Mouse (Mus musculus) hindlimb bud, embryonic 11.5 days (tissue): Measurements from ENCODE around the gene Leng8.
"Not testable (repeated sequence)": the region's sequence is repeated elsewhere in the genome, so short reads cannot be mapped to it uniquely, and the experiment has no call there.

ENCODE experiments used
- DNase-seq: peaks from one replicate; pipeline ENCODE4 v3.0.0-alpha.2; 2012; ENCODE audit warnings: low read depth, low spot score; ENCODE audit errors: extremely low spot score

Leng8 gene

DNA sequence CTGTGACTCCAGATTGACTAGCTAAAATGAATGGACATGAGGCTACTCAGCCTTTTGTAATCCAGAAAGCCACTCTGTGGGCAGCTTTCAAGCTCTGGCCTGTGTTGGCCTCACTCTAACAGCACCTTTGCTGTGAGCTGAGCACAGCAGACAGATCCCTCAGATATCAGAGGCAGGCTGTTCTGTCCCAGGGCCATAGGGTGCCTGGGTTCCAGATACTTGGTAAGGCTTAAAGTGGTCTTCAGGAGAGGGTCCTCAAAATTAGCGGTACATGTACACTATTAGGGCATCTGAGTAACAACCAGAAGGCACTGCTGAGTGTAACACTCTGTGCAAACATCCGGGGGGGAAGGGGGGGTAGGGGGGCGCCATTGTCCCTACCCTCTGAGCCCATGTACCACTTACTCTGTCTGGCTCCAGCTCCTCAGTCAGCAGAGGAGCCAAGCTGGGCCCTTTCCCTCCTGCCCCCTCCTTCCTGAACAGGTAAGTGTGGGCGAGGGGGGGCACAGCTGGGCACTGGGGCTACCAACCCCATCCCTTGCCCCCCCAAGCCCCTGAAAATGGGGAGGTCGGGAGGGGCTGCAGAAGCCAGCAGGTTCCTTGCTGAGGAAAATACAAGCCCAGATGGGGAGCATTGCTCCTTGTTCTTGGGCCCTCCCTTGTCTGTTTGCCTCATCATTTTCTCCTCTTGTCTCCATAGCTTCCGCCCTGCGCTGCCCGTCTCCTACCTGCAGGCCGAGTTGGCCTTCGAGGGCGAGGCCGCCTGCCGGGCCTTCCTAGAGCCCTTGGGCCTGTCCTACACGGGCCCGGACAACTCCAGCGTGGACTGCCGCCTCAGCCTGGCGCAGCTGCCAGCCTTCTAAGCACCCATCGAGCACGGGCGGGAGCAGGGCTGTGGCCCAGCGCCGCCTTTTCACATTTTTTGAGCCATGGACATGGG, 9.7 kb downstream of the Leng8 start:
- DNase-seq: no peak

GRCm38 (mm10) chr7:4147371-4147770, 10.5 kb downstream of the Leng8 start:
- DNase-seq: no peak

- no peak for DNase-seq
Observed at GRCm38 (mm10) chr7:4147836-4148235, 11.0 kb downstream of the Leng8 start.

- no peak for DNase-seq
Observed at GRCm38 (mm10) chr7:4148341-4149208, 11.7 kb downstream of the Leng8 start.

DNA sequence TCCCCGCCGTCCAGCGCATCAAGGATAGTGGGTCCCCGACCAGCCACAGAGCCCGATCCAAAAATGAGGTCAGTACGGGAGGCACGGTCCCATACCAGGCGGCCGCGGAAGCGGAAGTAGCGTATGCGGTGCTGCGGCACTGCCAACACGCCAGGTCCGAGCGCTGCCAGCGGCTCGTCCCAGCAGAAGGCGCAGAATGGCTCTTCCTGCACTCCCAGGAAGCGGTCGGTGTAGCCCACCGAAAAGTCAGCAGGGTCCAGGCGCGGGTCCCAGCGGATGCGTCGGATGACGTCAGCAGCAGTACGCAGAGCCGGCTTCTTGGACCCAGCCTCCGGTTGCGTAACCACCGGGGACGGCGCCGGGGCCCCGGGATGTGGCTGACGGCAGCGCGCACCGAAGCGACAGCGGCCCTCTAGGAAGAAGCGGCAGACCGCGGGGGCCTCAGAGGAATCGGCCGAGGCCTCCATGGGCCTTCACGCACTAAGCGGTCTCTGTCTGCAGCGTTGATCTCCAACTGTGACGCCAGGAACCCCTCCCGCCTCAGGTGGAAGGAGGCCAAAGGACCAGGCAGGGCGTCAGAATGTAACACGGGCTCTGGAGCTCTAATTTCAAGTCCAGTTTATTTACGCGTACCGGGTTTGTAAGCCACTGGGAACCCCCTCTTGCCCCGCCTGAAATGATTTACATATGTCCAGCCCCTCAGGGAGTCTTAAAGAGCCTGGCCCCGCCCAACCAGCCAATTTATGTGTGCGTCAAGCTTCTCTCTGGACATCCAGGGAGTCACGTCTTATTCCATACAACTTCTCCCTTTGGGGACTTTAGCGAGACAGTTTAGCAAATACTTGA, 12.6 kb downstream of the Leng8 start:
- no peak for DNase-seq

- no peak for DNase-seq
Observed at GRCm38 (mm10) chr7:4150059-4150541, 13.3 kb downstream of the Leng8 start, which contains the start of gene Leng9. TSS of gene Leng9 (minus strand) at chr7:4150374.

DNA sequence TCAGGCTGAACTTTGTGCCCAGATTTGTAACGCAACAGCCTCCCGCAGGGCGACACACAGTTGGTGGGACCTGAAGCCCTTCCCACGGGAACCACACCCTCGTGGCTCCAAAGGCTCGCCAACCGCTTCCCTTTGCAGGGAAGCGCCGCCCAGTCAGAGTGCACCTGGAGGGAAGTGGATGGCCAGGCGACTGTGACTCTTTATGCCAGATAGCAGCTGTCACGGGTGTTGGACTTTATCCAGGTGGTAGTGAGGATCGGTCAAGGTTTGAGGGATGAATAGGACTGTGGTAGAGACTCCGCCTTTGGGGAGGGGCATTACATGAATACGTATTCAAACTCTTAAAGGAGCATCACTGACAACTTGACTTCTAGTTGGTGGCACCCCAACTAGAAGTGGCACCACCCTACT, 14.0 kb downstream of the Leng8 start:
- DNase-seq: no peak

GRCm38 (mm10) chr7:4151241-4151640, 14.4 kb downstream of the Leng8 start:
- DNase-seq: no peak

GRCm38 (mm10) chr7:4154356-4154755, 17.5 kb downstream of the Leng8 start:
- no peak for DNase-seq

DNA sequence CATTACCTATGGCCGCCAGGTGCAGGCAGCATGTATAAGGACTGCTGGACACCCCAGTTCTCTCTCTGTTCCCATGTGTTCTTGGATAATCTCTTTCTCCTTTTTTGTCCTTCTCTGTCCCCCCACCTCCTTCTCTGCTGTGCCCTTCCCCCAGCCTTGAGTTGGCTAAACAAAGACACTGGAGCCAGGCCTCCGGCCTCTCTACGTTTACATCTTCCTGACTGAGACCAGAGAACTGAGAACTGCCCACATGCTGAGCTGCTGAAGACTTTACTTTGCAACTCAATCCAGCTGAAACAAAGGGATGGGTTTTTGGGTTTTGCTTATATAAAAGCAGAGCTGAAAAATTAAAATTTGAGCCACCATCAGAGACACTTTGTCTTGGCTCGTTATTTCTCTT, 18.1 kb downstream of the Leng8 start:
- no peak for DNase-seq

- not testable (repeated sequence) for DNase-seq
Observed at GRCm38 (mm10) chr7:4161596-4161995, 24.8 kb downstream of the Leng8 start.

DNA sequence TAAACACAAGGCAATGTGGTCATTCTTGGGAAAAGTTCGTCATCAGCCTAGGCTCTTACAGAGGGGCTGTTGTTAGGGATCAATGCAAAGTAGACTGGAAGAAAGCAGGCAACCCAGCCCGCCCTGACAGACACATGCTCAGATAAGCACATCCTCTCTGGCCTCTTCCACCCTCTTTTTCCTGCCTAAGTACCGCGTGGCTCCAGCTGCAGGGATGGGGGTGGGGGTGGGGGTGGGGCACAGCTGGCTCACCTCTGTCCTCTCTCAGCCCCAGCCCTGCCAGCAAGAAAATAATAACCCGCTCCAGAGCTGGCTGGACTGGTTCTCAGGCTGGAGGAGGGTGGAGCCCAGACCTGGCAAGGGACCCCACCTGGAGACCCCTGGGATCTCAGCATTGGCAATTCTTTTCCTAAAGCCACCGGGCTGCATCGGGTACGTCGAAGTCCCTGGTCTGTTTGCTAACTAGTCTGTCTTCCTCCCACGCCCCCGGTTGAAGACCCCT, 26.8 kb downstream of the Leng8 start:
- no peak for DNase-seq

DNA sequence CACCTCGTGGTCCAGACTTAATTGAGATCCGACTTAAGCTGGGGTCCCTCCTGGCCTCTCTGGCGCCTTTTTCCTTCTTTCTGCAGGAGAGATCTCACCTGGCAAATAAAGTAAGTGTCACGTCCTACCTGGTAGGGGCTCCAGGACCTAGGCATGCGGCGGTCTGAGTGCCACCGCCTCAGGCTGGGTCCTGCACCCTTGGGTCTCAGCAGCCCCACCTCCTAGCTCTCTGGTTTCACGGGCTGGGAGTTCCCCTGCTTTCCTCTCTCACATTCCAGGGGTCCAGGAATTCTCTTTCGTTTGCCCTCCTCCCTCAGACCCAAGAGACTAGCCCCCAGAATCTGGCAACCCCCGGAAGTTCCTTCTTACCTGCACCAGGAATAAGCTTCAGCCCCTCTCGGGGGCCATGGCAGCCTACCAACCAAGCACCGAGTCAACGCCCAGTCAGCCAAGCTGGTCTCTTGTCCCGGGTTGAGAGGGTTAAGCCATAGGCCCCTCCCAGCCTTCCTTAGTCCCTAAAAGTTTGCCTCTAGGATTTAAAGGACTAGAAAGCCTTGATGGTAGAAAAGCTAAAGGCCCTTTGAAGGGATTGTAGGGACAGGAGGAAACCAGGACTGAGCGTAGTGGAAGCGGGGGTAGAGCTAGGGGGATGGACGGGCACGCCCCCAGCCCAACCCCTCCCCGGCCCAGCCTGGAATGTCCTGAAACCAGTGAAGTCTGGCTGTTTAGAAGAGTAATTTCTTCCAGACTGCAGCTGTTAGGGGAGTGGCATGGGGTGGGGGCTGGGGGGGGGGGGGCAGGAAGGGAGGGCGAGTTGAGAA, 27.5 kb downstream of the Leng8 start, which contains the start of gene Cdc42ep5:
TSS of gene Cdc42ep5 (minus strand) at position 771 of the 821 bp plus-strand sequence.
- DNase-seq: no peak

DNA sequence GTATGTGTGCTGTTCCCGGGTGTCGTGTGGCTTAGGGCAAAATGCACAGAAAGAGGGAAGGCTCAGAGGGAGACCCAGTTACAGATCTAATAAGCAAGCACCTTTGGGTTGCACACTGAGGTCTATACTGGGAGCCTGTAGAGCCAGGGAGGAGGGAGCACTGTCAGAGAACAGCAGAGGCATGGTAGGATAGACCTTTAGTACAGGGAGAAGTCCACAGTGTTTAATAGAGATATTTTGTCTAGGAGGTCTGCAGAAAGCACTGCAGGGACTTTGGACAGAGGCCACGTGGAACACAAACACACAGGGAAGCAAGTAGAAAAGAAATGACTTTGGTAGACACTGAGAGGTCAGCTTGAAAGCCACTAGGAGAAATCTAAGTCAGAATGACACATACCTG, 28.4 kb downstream of the Leng8 start:
- no peak for DNase-seq

- DNase-seq: no peak
Observed at GRCm38 (mm10) chr7:4167098-4167497, 30.3 kb downstream of the Leng8 start.

- DNase-seq: no peak
Observed at GRCm38 (mm10) chr7:4170193-4170938, 33.5 kb downstream of the Leng8 start.

- DNase-seq: no peak
Observed at GRCm38 (mm10) chr7:4178438-4178837, 41.6 kb downstream of the Leng8 start.
